Mouse (Mus musculus) heart, embryonic 16.5 days (tissue): ENCODE measurements around the gene Tbc1d8. TPM values are rescaled to one million over a fixed set of nuclear protein-coding genes. Genes with fewer than 3 reads are reported as not detected.
A peak's percentile ranks its signal among the peaks of the same experiment; 100 is the strongest.

Source experiments
- ATAC-seq: fragments of 200-750 bp; cut with Nextera tagmentation; replicated peaks from 2 replicates; pipeline ENCODE4 v1.8.0; 2017; ENCODE audit warnings: moderate number of reproducible peaks; ENCODE audit not compliant: insufficient read depth, low FRiP score; ENCODE audit errors: extremely low read depth
- H3K27ac ChIP-seq: fragments of 300-500 bp; sonication (generic); 2 replicates; pipeline ENCODE4 v1.5.1; 2014; ENCODE audit warnings: mild to moderate bottlenecking, low read length, control low read depth, moderate library complexity
- H3K27me3 ChIP-seq: fragments of 300-500 bp; sonication (generic); 2 replicates; pipeline ENCODE4 v1.6.1; 2014; ENCODE audit warnings: low read length, mixed read lengths; ENCODE audit not compliant: control insufficient read depth, insufficient read depth
- H3K36me3 ChIP-seq: fragments of 300-500 bp; sonication (generic); 2 replicates; pipeline ENCODE4 v1.6.1; 2014; ENCODE audit not compliant: control insufficient read depth, insufficient read depth
- H3K4me1 ChIP-seq: fragments of 300-500 bp; sonication (generic); 2 replicates; pipeline ENCODE4 v1.6.1; 2014; ENCODE audit warnings: low read length, mixed read lengths; ENCODE audit not compliant: control insufficient read depth, insufficient read depth
- H3K4me2 ChIP-seq: fragments of 300-500 bp; sonication (generic); 2 replicates; pipeline ENCODE4 v1.6.1; 2014; ENCODE audit warnings: low read depth, mild to moderate bottlenecking, control low read depth, low read length
- H3K4me3 ChIP-seq: fragments of 300-500 bp; sonication (generic); 2 replicates; pipeline ENCODE4 v1.5.1; 2014; ENCODE audit warnings: mild to moderate bottlenecking, control low read depth, low read length
- H3K9ac ChIP-seq: fragments of 300-500 bp; sonication (generic); 2 replicates; pipeline ENCODE4 v1.6.1; 2014; ENCODE audit warnings: low read length, control low read depth
- H3K9me3 ChIP-seq: fragments of 300-500 bp; sonication (generic); replicated peaks from 2 replicates; pipeline ENCODE4 v1.6.1; 2016; ENCODE audit warnings: low read length; ENCODE audit not compliant: control insufficient read depth
- WGBS: fragments of 180-500 bp; shearing (Covaris S2); extraction: QIAGEN DNeasy Blood & Tissue Kit; methylation state at CpG from one replicate; pipeline ENCODE4 v1.1.7; 2014; 5-methylcytosine and 5-hydroxymethylcytosine counted together
- polyA plus RNA-seq: library from polyadenylated mRNA; unstranded; fragments of >200 nt; fragmentation: Nextera tagmentation; extraction: Ambion mirVana; gene quantifications from 2 replicates; pipeline ENCODE4 v1.2.1, GENCODE M21; 2015

Gene Tbc1d8
- polyA plus RNA-seq, 1 experiment from 2014 or later: 11.2 TPM

- WGBS: 93% methylated on average over 3 of the region's 3 CpGs
- Histone ChIP-seq H3K9me3 (peaks cover 5% of the 10 kb centered on the region), H3K27ac (no peak overlapping the region), H3K4me2 (no peak overlapping the region), H3K27me3 (no peaks in the 10 kb centered on the region), H3K4me1 (no peaks in the 10 kb centered on the region), H3K4me3 (no peak overlapping the region), H3K9ac (no peak overlapping the region), H3K36me3 (peaks cover 10% of the 10 kb centered on the region)
- no peak for ATAC-seq
These were observed 78.4 kb downstream of the Tbc1d8 start for GRCm38 (mm10) chr1:39400173-39400572.

- no peaks in the 10 kb centered on the region for H3K27me3 ChIP-seq
- no peak overlapping the region for H3K9ac ChIP-seq
- H3K4me1 ChIP-seq: no peaks in the 10 kb centered on the region
- WGBS: 69% methylated on average over 4 of the region's 4 CpGs
- no peak overlapping the region for H3K4me3 ChIP-seq
- H3K27ac ChIP-seq: no peak overlapping the region
- no peak overlapping the region for H3K4me2 ChIP-seq
- H3K9me3 ChIP-seq: peaks cover 5% of the 10 kb centered on the region
- ATAC-seq: no peak
- H3K36me3 ChIP-seq: peaks cover 10% of the 10 kb centered on the region
These were observed 79.3 kb downstream of the Tbc1d8 start for GRCm38 (mm10) chr1:39399228-39399627.

GRCm38 (mm10) chr1:39398284-39398683 lies 80.3 kb downstream of the Tbc1d8 start:
- Histone ChIP-seq H3K4me1 (no peaks in the 10 kb centered on the region), H3K36me3 (peaks cover 11% of the 10 kb centered on the region), H3K27me3 (no peaks in the 10 kb centered on the region), H3K4me3 (no peak overlapping the region), H3K9ac (no peak overlapping the region), H3K27ac (no peak overlapping the region), H3K4me2 (no peak overlapping the region), H3K9me3 (peaks cover 5% of the 10 kb centered on the region)
- WGBS: 71% methylated on average over 6 of the region's 6 CpGs
- ATAC-seq: no peak

DNA sequence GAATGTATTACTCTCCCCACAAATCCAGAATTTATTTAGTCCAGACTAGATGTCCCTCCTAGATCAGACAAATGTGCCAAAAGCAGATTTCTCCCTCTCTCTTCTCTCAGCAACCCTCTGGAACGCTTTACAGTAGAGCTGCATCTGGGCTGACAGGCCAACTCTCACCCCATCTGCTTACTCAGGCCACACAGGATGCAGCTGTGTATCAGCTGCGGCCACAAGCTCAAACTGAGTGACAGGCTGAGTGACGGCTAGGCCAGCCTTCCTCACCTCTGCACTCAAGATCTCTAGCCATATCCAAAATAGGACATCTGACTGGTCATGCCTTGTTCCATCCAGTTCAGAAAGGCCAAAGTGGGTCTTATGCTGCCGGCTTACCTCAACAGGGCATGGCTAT lies 82.2 kb downstream of the Tbc1d8 start:
- peak; percentile 56; the same call in 1 of the 2 replicates for ATAC-seq
- WGBS: 55% methylated on average over 4 of the region's 4 CpGs
- no peak overlapping the region for H3K9ac ChIP-seq
- H3K4me1 ChIP-seq: no peaks in the 10 kb centered on the region
- H3K4me3 ChIP-seq: no peak overlapping the region
- no peak overlapping the region for H3K27ac ChIP-seq
- no peaks in the 10 kb centered on the region for H3K27me3 ChIP-seq
- peaks cover 5% of the 10 kb centered on the region for H3K9me3 ChIP-seq
- H3K36me3 ChIP-seq: peaks cover 10% of the 10 kb centered on the region
- H3K4me2 ChIP-seq: no peak overlapping the region

DNA sequence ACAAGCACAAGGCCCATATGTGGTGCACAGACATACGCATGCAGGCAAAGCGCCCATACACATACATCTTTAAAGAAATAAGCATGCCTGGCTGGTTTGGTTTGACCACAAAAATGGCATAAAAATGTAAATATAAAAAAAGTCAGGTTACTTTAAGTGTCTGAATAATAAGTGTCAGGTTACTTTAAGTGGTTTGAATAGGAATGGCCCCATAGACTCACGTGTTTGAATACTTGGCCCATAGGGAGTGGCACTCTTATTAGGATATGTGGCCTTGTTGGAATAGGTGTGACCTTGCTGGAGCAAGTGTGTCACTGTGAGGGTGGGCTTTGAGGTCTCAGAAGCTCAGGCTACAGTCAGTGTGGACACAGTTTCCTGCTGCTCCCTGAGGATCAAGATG lies 83.9 kb downstream of the Tbc1d8 start:
- Histone ChIP-seq H3K4me2 (no peak overlapping the region), H3K27ac (no peak overlapping the region), H3K4me1 (no peaks in the 10 kb centered on the region), H3K27me3 (no peaks in the 10 kb centered on the region), H3K36me3 (peaks cover 10% of the 10 kb centered on the region), H3K9me3 (peaks cover 5% of the 10 kb centered on the region), H3K4me3 (no peak overlapping the region), H3K9ac (no peak overlapping the region)
- no peak for ATAC-seq
- WGBS: 82% methylated on average over 3 of the region's 3 CpGs

GRCm38 (mm10) chr1:39394096-39394495 lies 84.5 kb downstream of the Tbc1d8 start:
- no peak for ATAC-seq
- WGBS: 61% methylated on average over 10 of the region's 10 CpGs
- Histone ChIP-seq H3K27me3 (no peaks in the 10 kb centered on the region), H3K27ac (peak overlapping the region; percentile 20; the same call in 1 of the 2 replicates), H3K4me3 (no peak overlapping the region), H3K9ac (no peak overlapping the region), H3K4me1 (no peaks in the 10 kb centered on the region), H3K36me3 (peaks cover 10% of the 10 kb centered on the region), H3K4me2 (no peak overlapping the region), H3K9me3 (peaks cover 5% of the 10 kb centered on the region)

DNA sequence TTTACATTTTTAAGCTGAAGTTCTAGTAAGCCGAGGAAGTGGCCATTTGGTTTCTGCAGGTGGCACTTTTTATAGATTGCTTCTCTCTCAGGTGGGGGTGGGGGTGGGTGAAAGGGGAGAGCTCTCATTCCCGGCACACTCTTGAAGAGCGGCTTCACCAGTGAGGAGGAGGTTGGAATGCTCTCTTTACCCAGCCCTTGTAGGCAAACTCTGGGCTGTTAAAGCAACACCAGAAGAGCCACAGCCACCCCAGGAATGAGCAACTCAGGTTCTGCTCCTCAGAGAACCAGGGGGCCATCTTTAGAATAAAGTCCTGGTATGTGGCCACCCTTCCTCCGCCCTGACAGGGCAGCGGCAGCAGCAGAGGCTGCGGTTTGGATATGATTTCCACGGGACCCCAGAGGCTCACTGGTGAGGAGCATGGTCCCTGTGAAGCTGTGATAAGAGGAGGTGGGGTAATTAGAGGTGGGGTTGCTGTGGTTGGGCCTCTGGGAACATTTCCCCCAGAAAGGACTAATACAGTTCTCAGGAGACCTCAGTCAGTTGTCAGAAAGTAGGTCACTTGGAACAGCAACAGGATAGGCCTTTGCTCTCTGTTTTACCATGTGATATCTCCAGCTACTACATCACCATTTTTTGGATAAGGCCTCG lies 85.2 kb downstream of the Tbc1d8 start:
- 0 out of 2 replicates have a peak overlapping the region, but pooled peaks have one; percentile 18 for H3K27ac ChIP-seq
- ATAC-seq: no peak
- 65% methylated on average over 8 of the region's 8 CpGs for WGBS
- H3K36me3 ChIP-seq: peaks cover 14% of the 10 kb centered on the region
- no peaks in the 10 kb centered on the region for H3K4me1 ChIP-seq
- no peak overlapping the region for H3K4me3 ChIP-seq
- H3K27me3 ChIP-seq: no peaks in the 10 kb centered on the region
- peaks cover 5% of the 10 kb centered on the region for H3K9me3 ChIP-seq
- H3K4me2 ChIP-seq: no peak overlapping the region
- no peak overlapping the region for H3K9ac ChIP-seq

DNA sequence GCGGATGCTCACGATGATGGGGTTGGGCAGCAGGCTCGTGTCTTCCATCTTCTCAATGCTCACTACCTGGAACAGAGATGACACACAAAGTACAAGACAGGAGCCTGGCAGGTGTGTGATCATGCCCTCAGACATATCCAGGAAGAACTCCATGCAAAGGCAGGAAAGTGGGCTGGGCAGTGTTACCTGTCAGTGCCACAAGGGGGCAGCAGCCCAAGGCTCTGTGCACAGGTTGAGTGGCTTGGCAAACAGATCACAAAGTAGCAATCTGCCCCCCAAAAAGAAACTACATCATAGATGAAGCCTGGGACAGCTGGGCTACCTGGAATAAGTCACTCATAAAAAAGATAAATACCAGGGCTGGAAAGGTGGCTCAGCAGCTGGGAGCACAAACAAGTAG lies 86.4 kb downstream of the Tbc1d8 start:
- 66% methylated on average over 3 of the region's 3 CpGs for WGBS
- H3K27me3 ChIP-seq: no peaks in the 10 kb centered on the region
- H3K4me2 ChIP-seq: no peak overlapping the region
- H3K4me3 ChIP-seq: no peak overlapping the region
- ATAC-seq: no peak
- peaks cover 11% of the 10 kb centered on the region for H3K36me3 ChIP-seq
- H3K9ac ChIP-seq: no peak overlapping the region
- H3K9me3 ChIP-seq: peaks cover 2% of the 10 kb centered on the region
- H3K27ac ChIP-seq: no peak overlapping the region
- no peaks in the 10 kb centered on the region for H3K4me1 ChIP-seq

DNA sequence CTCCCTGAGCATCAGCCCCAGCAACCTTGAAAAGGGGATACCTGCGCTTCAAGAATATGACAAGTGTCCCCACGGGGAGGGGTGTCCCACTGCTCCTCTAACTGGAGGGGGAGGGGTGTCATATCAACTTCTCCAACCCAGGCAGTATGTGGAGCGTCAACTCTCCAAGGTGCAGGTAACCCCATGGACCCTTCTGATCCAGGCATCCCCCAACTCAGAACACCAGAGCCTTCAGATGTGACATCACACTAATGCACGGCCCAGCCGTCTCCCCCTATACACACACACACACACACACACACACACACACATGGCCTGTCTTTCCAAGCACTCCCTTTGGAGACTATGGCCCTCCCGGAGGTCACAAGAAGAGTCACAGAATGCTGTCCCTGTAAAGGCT lies 86.9 kb downstream of the Tbc1d8 start:
- H3K27ac ChIP-seq: no peak overlapping the region
- H3K9ac ChIP-seq: no peak overlapping the region
- no peak overlapping the region for H3K4me2 ChIP-seq
- no peak overlapping the region for H3K4me3 ChIP-seq
- no peaks in the 10 kb centered on the region for H3K27me3 ChIP-seq
- no peak for ATAC-seq
- H3K9me3 ChIP-seq: no peaks in the 10 kb centered on the region
- 92% methylated on average over 6 of the region's 6 CpGs for WGBS
- H3K4me1 ChIP-seq: no peaks in the 10 kb centered on the region
- H3K36me3 ChIP-seq: 0 out of 2 replicates have a peak, but pooled peaks cover 10% of the 10 kb centered on the region
